Mouse (Mus musculus): ENCODE measurements around the gene Cdrt4. TPM values are rescaled to one million over a fixed set of nuclear protein-coding genes. Genes with fewer than 3 reads are reported as not detected.

The Cdrt4 gene
- polyA plus RNA-seq, 1 experiment from 2014 or later, result not detected

GRCm38 (mm10) chr11:62955186-62955585 is 4.2 kb downstream of the Cdrt4 start:
- ATAC-seq (replicated peaks; ENCODE audit: low FRiP score) (no peak), DNase-seq (ENCODE audit: low spot score) (no peak)
- Histone ChIP-seq H3K4me1 (replicated peaks; ENCODE audit: control insufficient read depth, insufficient read depth, low read length) (no peaks in the 10 kb centered on the region), H3K27me3 (ENCODE audit: control insufficient read depth, insufficient read depth, low read length) (no peaks in the 10 kb centered on the region), H3K27ac (ENCODE audit: low read depth, low read length) (no peak overlapping the region), H3K4me2 (ENCODE audit: low read depth, low read length, severe bottlenecking) (no peak overlapping the region), H3K36me3 (ENCODE audit: control insufficient read depth, insufficient read depth, low read length) (no peaks in the 10 kb centered on the region), H3K9me3 (ENCODE audit: control insufficient read depth, low read length) (no peaks in the 10 kb centered on the region), H3K9ac (ENCODE audit: low read length) (no peak overlapping the region), H3K4me3 (ENCODE audit: low read depth, low read length) (no peak overlapping the region)
- 90% methylated on average over 5 of the region's 5 CpGs for WGBS

- no peak overlapping the region for H3K4me2 ChIP-seq (ENCODE audit: low read depth, low read length, severe bottlenecking)
- ATAC-seq (replicated peaks; ENCODE audit: low FRiP score), result no peak
- 41% methylated on average over 5 of the region's 6 CpGs for WGBS
- H3K4me3 ChIP-seq (ENCODE audit: low read depth, low read length), result no peak overlapping the region
- DNase-seq (ENCODE audit: low spot score), result no peak
- no peaks in the 10 kb centered on the region for H3K4me1 ChIP-seq (replicated peaks; ENCODE audit: control insufficient read depth, insufficient read depth, low read length)
- no peak overlapping the region for H3K27ac ChIP-seq (ENCODE audit: low read depth, low read length)
- H3K9me3 ChIP-seq (ENCODE audit: control insufficient read depth, low read length), result no peaks in the 10 kb centered on the region
- H3K36me3 ChIP-seq (ENCODE audit: control insufficient read depth, insufficient read depth, low read length), result no peaks in the 10 kb centered on the region
- no peaks in the 10 kb centered on the region for H3K27me3 ChIP-seq (ENCODE audit: control insufficient read depth, insufficient read depth, low read length)
- H3K9ac ChIP-seq (ENCODE audit: low read length), result no peak overlapping the region
Observed at GRCm38 (mm10) chr11:62955776-62956175, 4.8 kb downstream of the Cdrt4 start.

GRCm38 (mm10) chr11:62957626-62958180 is 6.7 kb downstream of the Cdrt4 start:
- Histone ChIP-seq H3K9me3 (ENCODE audit: control insufficient read depth, low read length) (no peaks in the 10 kb centered on the region), H3K4me3 (ENCODE audit: low read depth, low read length) (no peak overlapping the region), H3K27me3 (ENCODE audit: control insufficient read depth, insufficient read depth, low read length) (no peaks in the 10 kb centered on the region), H3K4me2 (ENCODE audit: low read depth, low read length, severe bottlenecking) (no peak overlapping the region), H3K27ac (ENCODE audit: low read depth, low read length) (no peak overlapping the region), H3K4me1 (replicated peaks; ENCODE audit: control insufficient read depth, insufficient read depth, low read length) (no peaks in the 10 kb centered on the region), H3K36me3 (ENCODE audit: control insufficient read depth, insufficient read depth, low read length) (no peaks in the 10 kb centered on the region), H3K9ac (ENCODE audit: low read length) (no peak overlapping the region)
- no peak for DNase-seq (ENCODE audit: low spot score)
- no peak for ATAC-seq (replicated peaks; ENCODE audit: low FRiP score)
- 84% methylated on average over 8 of the region's 8 CpGs for WGBS

GRCm38 (mm10) chr11:62963292-62963691 is 12.3 kb downstream of the Cdrt4 start:
- 85% methylated on average over 4 of the region's 4 CpGs for WGBS
- H3K9me3 ChIP-seq (ENCODE audit: control insufficient read depth, low read length), result no peaks in the 10 kb centered on the region
- H3K9ac ChIP-seq (ENCODE audit: low read length), result no peak overlapping the region
- H3K27me3 ChIP-seq (ENCODE audit: control insufficient read depth, insufficient read depth, low read length), result no peaks in the 10 kb centered on the region
- H3K27ac ChIP-seq (ENCODE audit: low read depth, low read length), result no peak overlapping the region
- no peak overlapping the region for H3K4me2 ChIP-seq (ENCODE audit: low read depth, low read length, severe bottlenecking)
- no peak for DNase-seq (ENCODE audit: low spot score)
- H3K4me3 ChIP-seq (ENCODE audit: low read depth, low read length), result no peak overlapping the region
- ATAC-seq (replicated peaks; ENCODE audit: low FRiP score), result no peak
- H3K4me1 ChIP-seq (replicated peaks; ENCODE audit: control insufficient read depth, insufficient read depth, low read length), result 0 out of 2 replicates have a peak, but pooled peaks cover 2% of the 10 kb centered on the region
- no peaks in the 10 kb centered on the region for H3K36me3 ChIP-seq (ENCODE audit: control insufficient read depth, insufficient read depth, low read length)

- Histone ChIP-seq H3K4me1 (replicated peaks; ENCODE audit: control insufficient read depth, insufficient read depth, low read length) (0 out of 2 replicates have a peak, but pooled peaks cover 2% of the 10 kb centered on the region), H3K9me3 (ENCODE audit: control insufficient read depth, low read length) (no peaks in the 10 kb centered on the region), H3K9ac (ENCODE audit: low read length) (peak overlapping the region; percentile 17; the same call in 1 of the 2 replicates), H3K4me2 (ENCODE audit: low read depth, low read length, severe bottlenecking) (peak overlapping the region; percentile 36), H3K4me3 (ENCODE audit: low read depth, low read length) (no peak overlapping the region), H3K27ac (ENCODE audit: low read depth, low read length) (peak overlapping the region; percentile 31; the same call in 1 of the 2 replicates), H3K27me3 (ENCODE audit: control insufficient read depth, insufficient read depth, low read length) (no peaks in the 10 kb centered on the region), H3K36me3 (ENCODE audit: control insufficient read depth, insufficient read depth, low read length) (no peaks in the 10 kb centered on the region)
- ATAC-seq (replicated peaks; ENCODE audit: low FRiP score) (no peak), DNase-seq (ENCODE audit: low spot score) (no peak)
- WGBS, result 49% methylated on average over 3 of the region's 3 CpGs
Observed at GRCm38 (mm10) chr11:62966424-62966764, 15.4 kb downstream of the Cdrt4 start.

- H3K9ac ChIP-seq (ENCODE audit: low read length), result peak overlapping the region; percentile 17
- peak; percentile 51; the same call in 1 of the 2 replicates for ATAC-seq (replicated peaks; ENCODE audit: low FRiP score)
- H3K4me1 ChIP-seq (replicated peaks; ENCODE audit: control insufficient read depth, insufficient read depth, low read length), result 0 out of 2 replicates have a peak, but pooled peaks cover 2% of the 10 kb centered on the region
- H3K4me2 ChIP-seq (ENCODE audit: low read depth, low read length, severe bottlenecking), result peak overlapping the region; percentile 36
- WGBS, result 4% methylated on average over 27 of the region's 27 CpGs
- peak overlapping the region; percentile 31; the same call in 1 of the 2 replicates for H3K27ac ChIP-seq (ENCODE audit: low read depth, low read length)
- H3K4me3 ChIP-seq (ENCODE audit: low read depth, low read length), result no peak overlapping the region
- H3K9me3 ChIP-seq (ENCODE audit: control insufficient read depth, low read length), result no peaks in the 10 kb centered on the region
- H3K27me3 ChIP-seq (ENCODE audit: control insufficient read depth, insufficient read depth, low read length), result no peaks in the 10 kb centered on the region
- no peaks in the 10 kb centered on the region for H3K36me3 ChIP-seq (ENCODE audit: control insufficient read depth, insufficient read depth, low read length)
- DNase-seq (ENCODE audit: low spot score), result peak; percentile 73
Observed at GRCm38 (mm10) chr11:62966765-62967633, 16.0 kb downstream of the Cdrt4 start.

GRCm38 (mm10) chr11:62977176-62977575 is 26.2 kb downstream of the Cdrt4 start:
- Histone ChIP-seq H3K36me3 (ENCODE audit: control insufficient read depth, insufficient read depth, low read length) (no peaks in the 10 kb centered on the region), H3K4me1 (replicated peaks; ENCODE audit: control insufficient read depth, insufficient read depth, low read length) (no peaks in the 10 kb centered on the region), H3K4me3 (ENCODE audit: low read depth, low read length) (no peak overlapping the region), H3K4me2 (ENCODE audit: low read depth, low read length, severe bottlenecking) (no peak overlapping the region), H3K27me3 (ENCODE audit: control insufficient read depth, insufficient read depth, low read length) (no peaks in the 10 kb centered on the region), H3K9me3 (ENCODE audit: control insufficient read depth, low read length) (no peaks in the 10 kb centered on the region), H3K27ac (ENCODE audit: low read depth, low read length) (no peak overlapping the region), H3K9ac (ENCODE audit: low read length) (no peak overlapping the region)
- DNase-seq (ENCODE audit: low spot score) (no peak), ATAC-seq (replicated peaks; ENCODE audit: low FRiP score) (no peak)
- WGBS, result 95% methylated on average over 1 of the region's 1 CpGs

- Histone ChIP-seq H3K9me3 (ENCODE audit: control insufficient read depth, low read length) (no peaks in the 10 kb centered on the region), H3K4me1 (replicated peaks; ENCODE audit: control insufficient read depth, insufficient read depth, low read length) (no peaks in the 10 kb centered on the region), H3K27ac (ENCODE audit: low read depth, low read length) (no peak overlapping the region), H3K36me3 (ENCODE audit: control insufficient read depth, insufficient read depth, low read length) (no peaks in the 10 kb centered on the region), H3K4me2 (ENCODE audit: low read depth, low read length, severe bottlenecking) (no peak overlapping the region), H3K27me3 (ENCODE audit: control insufficient read depth, insufficient read depth, low read length) (no peaks in the 10 kb centered on the region), H3K9ac (ENCODE audit: low read length) (no peak overlapping the region), H3K4me3 (ENCODE audit: low read depth, low read length) (no peak overlapping the region)
- ATAC-seq (replicated peaks; ENCODE audit: low FRiP score) (no peak), DNase-seq (ENCODE audit: low spot score) (no peak)
- WGBS, result 84% methylated on average over 6 of the region's 6 CpGs
Observed at GRCm38 (mm10) chr11:62978886-62979285, 27.9 kb downstream of the Cdrt4 start.

All from forebrain, embryonic 11.5 days (tissue).